Mouse (Mus musculus) left cerebral cortex, adult 18-20 months (tissue): ENCODE measurements at regions not wholly inside any gene's neighbourhood (a gene's known extent, or its start where the extent isn't known, plus 50 kb on each side); places are given as distances from the start of the nearest gene placed in this dataset.

Experiments
- DNase-seq, 2 experiments: peaks; one replicate each; pipeline ENCODE4 v3.0.0; 2021 to 2022; ENCODE audit warnings: low spot score in 2 of 2, mixed read lengths in 1 of 2

- DNase-seq, result no peak
Observed at GRCm38 (mm10) chr5:18414892-18415291, 54.7 kb upstream of the Gnai1 start.
